Mouse (Mus musculus): ENCODE measurements around the gene Itga10.
"Not testable (repeated sequence)": the region's sequence is repeated elsewhere in the genome, so short reads cannot be mapped to it uniquely, and the experiment has no call there.

Gene Itga10

DNA sequence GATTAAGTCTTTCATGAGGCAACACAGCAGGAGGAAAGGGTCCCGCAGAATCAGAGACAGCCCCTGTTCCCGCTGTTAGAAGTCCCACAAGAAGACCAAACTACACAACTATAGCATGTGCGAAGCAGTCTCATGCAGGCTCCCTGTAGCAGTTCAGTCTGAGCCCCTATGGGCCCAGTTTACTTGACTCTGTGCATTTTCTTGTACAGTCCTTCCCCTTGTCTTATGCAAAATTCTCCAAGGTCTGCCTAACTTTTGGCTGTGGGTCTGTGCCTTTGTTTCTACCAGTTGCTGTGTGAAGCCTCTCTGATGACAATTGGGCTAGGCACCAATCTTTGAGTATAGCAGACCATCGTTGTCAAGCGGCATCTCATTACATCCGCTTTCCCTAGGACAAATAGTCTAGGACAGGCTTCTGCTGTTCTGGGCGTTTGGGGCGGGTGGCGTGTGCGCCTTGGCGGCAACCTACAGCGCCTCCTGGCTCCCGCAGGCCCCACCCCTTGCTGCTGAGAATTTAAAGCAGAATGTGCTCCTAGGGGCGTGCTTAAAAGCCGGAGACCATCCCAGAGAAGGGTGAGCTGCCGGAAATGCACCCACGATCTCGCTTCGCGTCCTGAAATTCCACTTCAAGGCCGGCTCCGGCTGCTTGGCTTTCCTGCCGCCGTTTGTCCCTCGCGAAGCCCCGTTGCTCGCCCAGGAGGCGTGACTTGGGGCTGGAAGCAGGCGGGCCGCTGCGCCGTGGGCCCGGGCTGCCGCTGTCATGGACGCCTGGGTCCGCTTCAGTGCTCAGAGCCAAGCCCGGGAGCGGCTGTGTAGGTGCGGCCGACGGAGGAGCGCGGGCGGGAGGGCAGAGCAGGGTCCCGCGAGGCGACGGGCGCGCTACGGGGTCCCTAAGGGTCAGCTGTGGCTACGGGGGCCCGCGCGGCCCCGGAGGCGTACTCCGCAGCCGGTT lies 10.2 kb upstream of the Itga10 start, which contains the start of the genes Pex11b and Gm42957:
Gene Pex11b, plus strand, starts transcription at position 449 of the 952 bp plus-strand sequence.
Gene Gm42957, plus strand, starts transcription at position 547 of the 952 bp plus-strand sequence.
- peak; percentile 99 for DNase-seq

DNA sequence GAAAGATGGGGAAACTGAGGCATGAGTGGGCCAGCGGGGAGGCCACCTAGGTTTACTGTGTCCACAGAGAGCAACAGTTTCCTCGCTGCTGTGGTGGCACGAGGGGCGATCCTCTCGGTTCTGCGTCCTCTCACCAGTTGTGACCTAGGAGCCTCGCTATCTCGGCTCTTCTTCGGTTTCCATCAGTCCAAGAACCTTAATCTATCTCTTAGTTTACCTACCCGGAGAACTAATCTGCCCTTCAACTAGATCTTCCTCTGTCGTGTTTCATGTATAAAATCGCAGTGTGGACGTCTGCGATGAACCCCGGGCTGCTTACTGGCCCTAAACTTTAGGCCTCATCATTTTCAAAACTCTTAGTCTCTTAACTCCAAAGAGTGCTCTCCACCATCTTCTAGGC lies 9.5 kb upstream of the Itga10 start:
- DNase-seq, result no peak

DNA sequence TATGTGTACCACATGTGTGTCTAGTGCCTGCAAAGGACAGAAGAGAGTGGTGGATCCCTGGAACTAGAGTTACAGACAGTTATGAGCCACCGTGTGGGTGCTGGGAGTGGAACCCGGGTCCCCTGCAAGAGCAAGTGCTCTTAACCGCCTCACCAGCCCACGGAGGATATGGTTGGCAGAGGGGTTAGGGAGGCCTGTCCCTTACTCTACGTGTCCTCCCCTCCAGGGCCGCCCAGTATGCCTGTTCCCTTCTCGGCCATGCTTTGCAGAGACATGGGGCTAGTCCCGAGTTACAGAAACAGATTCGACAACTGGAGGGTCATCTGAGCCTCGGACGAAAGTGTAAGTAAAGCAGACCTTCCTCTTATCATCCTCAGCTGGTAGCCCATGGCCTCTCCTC lies 8.9 kb upstream of the Itga10 start:
- DNase-seq, result no peak

DNA sequence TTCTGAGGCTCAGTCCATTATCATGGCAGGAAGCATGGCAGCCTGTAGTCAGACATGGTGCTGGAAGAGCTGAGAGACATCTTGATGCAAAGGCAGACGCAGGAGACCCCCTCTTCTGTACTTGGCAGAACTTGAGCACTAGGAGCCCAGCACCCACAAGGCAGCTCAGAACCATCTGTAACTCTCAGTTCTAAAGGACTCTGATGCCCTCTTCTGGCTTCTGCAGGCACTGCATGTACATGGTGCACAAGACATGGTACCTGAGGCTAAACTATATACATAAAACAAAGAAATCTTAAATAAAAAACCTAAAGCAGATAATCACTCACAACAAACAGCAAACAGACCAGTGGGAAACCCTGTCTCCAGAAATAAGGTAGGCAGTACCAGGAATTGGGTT lies 6.2 kb upstream of the Itga10 start:
- peak; percentile 94 for DNase-seq

DNA sequence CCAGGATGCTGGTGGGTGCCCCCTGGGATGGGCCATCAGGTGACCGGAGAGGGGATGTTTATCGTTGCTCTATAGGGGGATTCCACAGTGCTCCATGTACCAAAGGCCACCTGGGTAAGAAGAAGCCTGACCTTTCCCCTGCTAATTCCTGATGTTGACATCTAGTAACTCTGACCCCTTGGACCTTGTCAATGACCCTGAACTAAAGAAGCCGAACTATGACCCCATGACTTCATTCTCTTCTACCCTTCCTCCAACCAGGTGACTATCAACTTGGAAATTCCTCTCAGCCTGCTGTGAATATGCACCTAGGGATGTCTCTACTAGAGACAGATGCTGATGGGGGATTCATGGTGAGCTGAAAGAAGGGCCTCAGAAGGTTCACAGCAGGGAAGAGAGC lies 2.0 kb downstream of the Itga10 start:
- DNase-seq, result no peak

DNA sequence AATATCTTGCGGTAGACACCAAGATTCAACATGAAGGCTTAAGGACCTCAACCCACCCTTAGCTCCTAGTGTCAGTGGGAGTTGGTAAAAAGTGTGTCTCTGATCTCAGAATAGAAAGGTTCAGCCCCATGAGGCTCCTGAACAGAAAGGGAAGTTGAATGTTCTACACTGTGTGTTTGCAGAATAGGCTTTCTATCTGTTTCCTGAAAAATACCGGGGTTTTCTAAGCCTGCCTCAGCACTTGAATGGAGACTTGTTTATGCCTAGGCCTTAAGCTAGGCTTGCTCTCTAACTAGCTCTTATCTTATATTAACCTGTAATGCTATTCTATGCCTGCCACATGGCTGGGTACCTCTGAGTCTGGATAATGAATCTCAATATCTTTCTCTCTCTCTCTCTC lies 15.5 kb downstream of the Itga10 start:
- DNase-seq, result no peak

DNA sequence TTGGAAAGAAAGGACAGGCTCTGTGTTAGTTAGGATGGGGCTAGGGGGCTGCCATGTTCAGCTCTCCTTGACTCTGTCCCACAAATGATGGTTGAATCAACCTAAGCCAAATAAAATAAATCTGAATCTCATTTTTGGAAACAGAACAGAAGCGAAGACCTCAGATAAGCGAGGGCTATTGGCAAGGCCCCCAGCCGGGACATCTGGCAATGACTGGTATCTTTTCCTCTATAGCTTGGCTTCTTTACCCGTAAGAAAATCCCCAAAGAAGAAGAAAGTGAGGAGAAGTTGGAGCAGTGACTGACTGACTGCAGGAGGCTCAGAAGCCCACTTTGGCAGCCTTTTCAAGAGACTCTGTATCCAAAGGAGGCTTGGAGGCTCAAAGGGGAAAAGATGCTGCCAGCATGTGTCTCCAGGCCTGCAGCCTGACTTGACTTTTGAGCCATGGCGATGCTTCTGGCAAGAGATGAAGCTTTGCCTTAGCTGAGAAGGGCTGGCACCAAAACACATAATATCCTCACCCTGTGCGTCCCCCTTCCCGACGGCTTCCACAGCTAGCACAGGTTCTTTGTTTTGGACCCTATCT lies 17.4 kb downstream of the Itga10 start:
- DNase-seq, result no peak

DNA sequence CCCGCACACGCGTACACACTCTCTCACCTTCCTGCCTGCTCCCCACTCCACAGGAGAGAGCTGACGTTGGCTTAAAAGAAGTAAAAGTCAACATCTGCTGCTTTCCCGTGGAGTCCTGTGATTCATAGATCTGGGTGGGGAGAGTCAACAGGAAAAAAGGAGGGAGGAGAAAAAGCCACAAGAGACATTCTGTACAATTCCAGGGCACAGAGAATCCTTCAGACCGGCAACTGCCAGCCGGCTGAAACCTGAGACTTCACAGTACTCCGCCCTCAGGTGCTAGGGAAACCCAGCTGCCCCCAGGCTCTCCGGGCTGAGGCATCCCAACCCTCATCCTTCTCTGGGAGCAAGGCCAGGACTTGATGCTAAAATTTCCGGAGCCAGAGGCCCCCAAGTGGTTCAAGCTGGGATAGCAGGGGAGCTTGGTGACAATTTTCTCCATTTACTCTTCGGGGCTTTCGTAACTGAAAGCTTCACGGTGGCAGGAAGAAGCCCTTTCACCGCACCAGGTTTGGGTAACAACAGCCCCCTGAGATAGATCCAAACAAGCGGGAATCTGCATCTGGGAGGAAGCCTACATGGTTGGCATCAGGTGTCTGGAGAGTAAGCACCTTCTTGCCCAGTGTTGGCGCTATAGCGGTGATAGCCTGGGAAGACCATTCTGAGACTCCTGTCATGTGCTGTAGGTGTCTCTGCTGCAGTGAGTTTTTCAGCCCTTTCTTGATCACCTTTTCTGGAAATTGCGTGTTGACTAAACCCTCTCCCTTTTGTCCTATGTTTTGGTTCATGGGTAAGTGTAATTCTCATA lies 18.3 kb downstream of the Itga10 start:
- peak; percentile 96 for DNase-seq

DNA sequence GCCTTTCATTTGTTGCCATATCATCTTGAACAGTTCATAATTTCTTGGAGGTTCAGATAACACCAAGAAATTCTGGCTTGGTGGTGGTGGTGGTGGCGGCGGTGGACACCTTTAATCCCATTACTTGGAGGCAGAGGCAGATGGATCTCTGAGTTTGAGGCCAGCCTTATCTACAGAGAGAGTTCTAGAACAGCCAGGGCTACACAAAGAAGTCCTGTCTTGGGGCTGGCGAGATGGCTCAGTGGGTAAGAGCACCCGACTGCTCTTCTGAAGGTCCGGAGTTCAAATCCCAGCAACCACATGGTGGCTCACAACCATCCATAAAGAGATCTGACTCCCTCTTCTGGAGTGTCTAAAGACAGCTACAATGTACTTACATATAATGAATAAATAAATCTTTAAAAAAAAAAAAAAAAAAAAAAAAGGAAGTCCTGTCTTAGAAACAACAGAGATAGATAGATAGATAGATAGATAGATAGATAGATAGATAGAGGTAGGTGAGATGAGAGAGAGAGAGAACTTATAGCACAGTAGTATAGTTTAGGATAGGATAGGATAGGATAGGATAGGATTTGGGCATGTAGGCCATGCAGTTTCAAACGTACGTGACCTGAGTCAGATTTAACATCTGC lies 20.5 kb downstream of the Itga10 start:
- DNase-seq, result not testable (repeated sequence)

DNA sequence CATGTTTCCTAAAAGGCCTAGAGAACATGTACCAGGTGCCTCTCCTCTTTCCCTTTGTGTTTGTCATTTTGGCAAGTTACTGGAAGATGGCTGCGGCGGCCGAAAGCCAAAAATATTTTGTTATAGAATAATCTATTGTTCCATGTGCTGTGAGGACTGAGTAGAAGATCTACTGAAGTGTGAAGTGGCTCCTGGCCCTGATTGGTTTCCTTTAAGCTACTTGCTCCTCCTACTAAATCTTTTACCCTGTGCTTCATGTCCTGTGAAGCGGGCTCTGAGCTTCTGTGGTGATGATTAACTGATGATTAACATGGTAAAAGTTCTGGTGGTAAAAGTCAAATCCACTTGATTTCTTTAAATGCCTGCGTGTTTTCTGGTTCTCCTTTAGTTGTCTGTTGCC lies 21.5 kb downstream of the Itga10 start:
- no peak for DNase-seq

DNA sequence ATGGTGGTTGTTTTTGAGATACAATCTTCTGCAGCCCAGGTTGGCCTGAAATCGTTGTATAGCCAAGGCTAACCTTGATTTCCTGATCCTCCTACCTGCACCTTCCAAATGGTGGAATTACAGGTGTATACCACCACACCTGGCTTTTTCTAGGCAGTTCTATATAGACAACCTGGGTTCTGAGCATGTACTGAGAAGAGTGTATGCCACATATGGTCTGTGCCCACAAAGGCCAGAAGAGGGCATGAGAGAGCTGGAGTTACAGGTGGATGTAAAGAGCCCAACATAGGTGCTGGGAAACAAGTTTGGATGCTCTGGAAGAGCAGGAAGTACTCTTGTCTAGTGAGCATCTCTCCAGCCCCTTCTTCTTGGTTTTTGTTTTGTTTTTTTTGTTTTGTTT lies 21.9 kb downstream of the Itga10 start:
- DNase-seq, result no peak

DNA sequence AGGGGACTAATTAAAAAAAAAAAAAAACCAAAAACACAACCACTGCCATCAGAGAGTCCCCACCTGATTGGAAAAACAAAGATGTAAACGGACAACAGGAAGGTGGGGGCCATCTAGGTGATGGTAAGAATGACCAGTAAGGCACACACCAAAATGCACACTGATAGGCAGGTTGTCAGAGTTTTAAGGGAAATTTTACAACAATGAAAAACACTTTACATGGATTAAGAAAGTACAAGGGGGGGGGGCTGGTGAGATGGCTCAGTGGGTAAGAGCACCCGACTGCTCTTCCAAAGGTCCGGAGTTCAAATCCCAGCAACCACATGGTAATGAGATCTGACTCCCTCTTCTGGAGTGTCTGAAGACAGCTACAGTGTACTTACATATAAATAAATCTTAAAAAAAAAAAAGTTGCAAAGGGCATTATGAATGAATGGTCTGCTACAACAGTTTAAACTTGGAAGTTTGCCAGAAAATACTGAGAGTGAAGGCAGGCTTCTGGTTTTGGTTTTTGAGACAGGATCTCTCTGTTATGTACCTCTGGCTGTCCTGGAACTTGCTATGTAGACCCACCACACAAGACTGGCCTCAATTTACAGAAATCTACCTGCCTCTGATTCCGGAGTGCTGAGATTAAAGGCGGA lies 23.2 kb downstream of the Itga10 start:
- DNase-seq, result no peak

DNA sequence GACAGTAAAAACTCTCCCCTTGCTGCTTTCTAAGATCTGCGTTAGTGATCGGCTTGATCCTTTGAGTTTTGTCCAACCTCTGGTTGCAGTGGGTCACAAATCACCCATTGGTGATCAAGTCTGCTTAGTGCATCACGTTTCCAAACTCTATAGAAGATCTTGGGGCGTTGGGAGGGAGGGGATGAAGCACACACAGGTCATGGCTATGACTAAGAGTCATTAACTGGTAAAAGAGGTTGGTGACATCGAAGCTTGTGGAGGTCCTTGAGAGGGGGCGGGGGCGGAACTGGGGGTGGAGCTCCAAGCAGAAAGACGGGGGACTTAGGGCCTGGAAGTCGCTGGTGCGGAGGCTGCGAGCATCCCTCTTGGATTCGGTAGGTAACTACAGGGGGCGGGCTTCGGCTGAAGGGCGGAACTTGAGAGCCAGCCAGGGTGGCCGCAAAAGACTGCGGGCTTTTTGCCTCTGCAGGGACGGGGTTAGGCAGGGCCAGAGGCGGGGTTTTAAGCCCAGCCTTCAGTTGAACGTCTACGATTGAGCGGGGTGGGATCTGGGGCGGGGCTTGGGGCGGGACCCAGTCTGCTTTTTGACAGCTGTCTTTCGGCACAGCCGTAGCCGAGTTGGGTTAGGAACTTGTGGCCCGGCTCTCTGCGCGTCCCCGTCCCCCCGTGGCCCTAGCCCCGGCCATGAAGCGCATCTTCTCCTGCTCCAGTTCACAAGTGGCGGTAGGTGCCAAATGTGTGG lies 24.5 kb downstream of the Itga10 start, which contains the start of gene Ankrd35:
Gene Ankrd35, plus strand, starts transcription at position 405 of the 742 bp plus-strand sequence.
- peak; percentile 98 for DNase-seq

DNA sequence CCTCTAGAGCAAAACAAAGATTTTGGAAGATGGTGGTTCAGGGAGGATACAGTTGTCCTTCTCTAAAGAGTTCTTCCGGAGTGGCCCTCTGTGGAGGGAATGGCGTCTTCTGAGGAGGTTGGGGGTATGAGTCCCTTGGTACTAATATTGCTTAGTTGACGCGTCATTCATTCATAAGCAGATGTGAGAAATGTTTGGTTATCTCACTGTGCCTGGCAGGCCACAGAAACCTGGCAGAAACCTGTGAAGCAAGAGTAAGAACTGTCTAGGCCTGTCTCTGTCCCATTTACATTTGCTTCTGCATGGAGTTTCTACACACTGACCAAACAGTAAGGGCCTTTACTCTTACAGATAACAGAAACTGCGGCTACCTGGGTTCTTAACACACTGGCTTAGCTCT lies 26.1 kb downstream of the Itga10 start:
- no peak for DNase-seq

DNA sequence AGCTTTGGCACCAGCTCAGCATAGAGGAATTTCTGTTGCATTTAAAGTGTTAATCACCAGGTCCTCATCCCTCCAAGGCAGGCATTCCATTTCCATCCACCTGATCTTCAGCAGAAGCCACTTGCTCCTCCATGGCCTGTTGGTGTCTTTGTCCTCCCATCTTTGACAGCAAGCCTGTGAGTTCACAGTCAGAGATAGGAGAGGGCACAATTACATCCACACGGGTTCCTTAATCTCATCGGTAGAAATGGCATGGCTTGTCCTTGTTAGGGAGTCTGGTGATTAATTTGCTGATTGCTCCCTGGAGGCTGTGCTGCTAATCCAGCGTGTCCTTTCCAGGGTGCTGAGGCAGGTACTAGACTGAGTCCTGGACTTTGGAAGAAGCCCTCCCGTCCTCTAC lies 28.1 kb downstream of the Itga10 start:
- no peak for DNase-seq

DNA sequence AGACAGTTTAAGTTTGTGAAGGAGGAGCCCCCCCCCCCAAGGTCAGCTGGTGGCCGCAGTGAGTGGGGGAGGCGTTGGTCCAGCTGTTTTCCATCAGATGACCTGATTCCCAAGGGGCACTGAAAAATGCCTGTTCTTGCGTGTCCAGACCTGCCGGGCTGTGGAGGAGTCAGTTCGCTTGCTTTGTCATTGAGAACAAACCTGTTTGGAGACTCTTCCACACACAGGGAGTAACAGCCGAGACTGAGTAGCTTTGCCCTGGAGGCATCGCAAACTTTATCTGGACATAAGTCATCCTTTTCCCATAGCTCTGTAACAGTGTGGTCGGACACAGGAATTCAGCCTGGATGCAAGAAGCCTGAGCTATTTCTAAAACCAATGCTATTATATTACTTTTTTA lies 29.1 kb downstream of the Itga10 start:
- no peak for DNase-seq

DNA sequence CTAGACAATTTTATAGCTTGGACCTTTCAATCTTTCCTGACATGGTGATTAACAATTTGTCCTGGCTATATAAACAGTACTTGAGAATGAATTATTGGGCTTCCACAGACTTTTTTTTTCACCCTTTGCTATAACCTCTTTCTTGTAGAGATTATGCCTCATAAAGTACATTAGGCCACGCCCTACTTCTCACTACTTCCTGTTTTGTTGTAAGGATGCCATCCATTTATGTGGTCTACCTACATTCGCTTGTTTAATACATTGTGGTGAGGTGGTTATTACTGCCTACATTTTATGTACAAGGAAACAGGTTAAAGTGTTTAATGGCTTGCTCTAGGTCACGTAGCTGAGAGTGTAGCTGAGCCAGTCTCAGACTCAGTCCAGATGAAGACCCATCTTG lies 29.8 kb downstream of the Itga10 start:
- no peak for DNase-seq

DNA sequence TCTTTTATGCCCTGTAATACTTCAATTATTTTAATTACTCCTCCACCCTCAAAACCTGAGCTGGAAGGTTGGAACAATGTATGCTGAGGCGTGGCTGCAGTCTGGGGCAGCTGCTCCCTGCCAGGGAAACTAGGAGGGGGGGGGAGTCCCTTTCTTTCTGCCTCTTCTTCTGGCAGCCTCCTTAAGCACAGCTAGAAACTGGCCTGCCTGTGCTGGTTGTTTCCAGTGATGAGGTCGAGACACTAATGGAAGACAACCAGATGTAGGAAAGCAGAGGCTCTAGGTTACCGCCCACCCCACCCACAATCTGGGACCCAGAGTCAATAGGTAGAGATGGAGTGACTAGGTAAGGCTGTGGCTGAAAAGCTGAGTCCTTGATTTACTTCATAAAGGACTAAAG lies 30.3 kb downstream of the Itga10 start:
- DNase-seq, result no peak

DNA sequence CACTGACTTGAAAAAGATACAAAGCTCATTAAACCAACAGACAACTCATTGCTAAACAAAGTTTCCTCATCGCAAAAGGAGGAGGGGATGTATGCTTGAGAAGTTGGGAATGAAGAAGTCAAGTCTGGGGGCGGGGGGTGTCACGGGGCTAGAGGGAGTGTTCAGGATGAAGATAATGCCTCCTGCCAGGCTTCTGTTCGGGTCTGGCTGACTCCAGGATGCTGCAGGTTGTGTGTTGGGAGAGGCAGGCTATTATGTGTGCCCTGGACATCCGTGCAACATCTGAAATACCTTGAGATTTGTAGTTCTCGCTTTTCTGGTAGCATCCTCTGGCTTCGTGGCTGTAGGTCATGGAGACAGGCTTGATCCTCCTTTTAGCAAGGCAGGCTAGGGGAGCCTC lies 33.1 kb downstream of the Itga10 start:
- DNase-seq, result no peak

DNA sequence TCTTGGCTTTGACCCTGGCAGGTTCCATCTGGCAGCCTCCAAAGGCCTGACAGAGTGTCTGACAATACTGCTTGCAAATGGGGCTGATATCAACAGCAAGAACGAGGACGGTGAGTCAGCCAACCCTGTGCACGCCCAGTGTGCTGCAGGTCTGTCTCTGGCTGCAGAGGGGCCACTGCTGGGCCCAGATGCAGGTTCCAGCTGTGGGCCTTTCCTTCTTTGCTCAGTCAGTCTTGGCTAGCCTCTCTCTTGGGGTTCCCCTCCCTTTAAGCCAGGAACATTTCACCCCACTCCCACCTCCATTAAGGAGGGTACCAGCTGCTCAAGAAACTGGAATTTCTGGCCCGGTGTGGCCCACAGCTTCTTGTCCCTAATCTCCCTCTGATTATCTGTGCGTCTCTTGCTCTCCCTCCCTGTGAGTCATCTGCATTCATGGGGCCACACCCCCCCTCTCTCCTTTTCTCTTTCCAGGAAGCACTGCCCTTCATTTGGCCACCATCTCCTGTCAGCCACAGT lies 33.8 kb downstream of the Itga10 start:
- peak; percentile 84 for DNase-seq

DNA sequence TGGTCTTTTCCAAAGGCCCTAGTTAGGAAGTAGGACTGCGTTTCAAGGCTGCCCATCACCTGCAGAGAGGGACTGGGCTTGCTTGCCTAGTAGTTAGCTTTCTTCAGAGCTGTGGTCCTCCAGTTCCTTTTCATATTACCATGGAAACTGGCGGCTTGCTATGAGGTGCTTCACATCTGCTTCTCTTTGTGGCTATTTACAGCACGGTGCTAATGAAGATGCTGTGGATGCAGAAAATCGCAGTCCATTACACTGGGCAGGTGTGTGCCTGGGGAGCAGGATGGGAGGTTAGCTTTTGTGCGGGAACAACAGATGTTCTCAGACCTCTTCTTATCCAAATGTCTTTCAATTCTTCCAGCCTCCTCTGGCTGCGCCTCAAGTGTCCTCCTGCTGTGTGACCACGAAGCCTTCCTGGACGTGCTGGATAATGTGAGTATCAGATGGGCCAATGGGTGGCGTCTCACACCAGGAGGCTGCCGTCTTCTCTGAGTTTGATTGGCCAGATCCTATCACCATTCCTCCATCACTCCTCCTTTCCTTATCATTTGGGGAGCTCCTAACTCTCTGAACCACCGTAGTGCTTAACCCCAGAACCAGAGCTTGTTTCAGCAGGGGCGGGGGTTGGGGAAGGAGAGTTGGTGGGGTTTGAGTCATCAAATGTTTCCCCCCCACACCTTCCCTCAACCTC lies 35.0 kb downstream of the Itga10 start:
- DNase-seq, result peak; percentile 72

All from heart, adult 11 months (tissue).